In the genomic region with DNA sequence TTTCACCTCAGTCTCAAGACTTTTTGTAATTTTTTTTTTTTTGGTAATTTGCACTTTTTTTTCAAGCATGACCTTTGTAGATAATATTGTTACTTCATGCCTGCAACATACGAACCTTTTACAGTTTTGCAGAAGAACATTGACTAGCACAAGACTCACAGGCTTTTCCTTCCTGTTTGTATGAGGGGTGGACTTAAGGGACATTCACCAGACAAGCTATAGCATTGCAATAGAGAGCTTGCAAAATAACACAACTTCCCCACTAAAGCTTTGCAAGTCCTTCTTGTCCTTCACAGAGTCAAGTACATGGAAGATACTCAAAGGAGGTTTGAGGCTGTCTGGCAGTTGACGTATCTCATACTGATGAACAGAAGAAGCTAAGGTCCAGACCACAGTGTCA, we compare ENCODE assay signal across 16 mouse cellular contexts. TPM values are rescaled to one million over a fixed set of nuclear protein-coding genes. Genes with fewer than 3 reads are reported as not detected.
DNase-seq lines count a peak whose midpoint lies in the region; ATAC-seq and TF ChIP-seq lines count a peak whose summit lies in the region.
"Had no signal": no experiment of that assay in that cellular context is flagged by ENCODE, and none has a peak within 500 bp of the region (broad histone marks: within the 10 kb centered on the region; RNA-seq: fewer than 3 reads in every experiment).

No protein-coding gene starts in this region.

- intact Hi-C loops in heart, adult 2 months (cut with DNase I) = loop anchor here (5.0 kb wide), 1 partner anchor 690 kb away; no protein-coding TSS in a partner anchor

- H3K4me3 ChIP-seq in heart, adult 2 months = no peak overlapping the region
- no peak overlapping the region for H3K4me3 ChIP-seq in lung, postnatal 0 days (ENCODE audit: low read depth, low read length)
- H3K4me3 ChIP-seq: embryonic facial prominence, embryonic 10.5 days; heart, embryonic 13.5 days; hindbrain, embryonic 15.5 days had no signal

- no peak overlapping the region for H3K4me2 ChIP-seq in lung, postnatal 0 days (replicated peaks; ENCODE audit: low read depth, low read length)
- H3K4me2 ChIP-seq: heart, embryonic 13.5 days; hindbrain, embryonic 15.5 days had no signal

- no peaks in the 10 kb centered on the region for H3K79me2 ChIP-seq in heart, adult 2 months (replicated peaks; ENCODE audit: control insufficient read depth, insufficient read depth, low read length)

- no peaks in the 10 kb centered on the region; the same call in 1 of the 2 replicates for H3K4me1 ChIP-seq in heart, adult 2 months (ENCODE audit: control insufficient read depth, insufficient read depth, low read length)
- no peaks in the 10 kb centered on the region for H3K4me1 ChIP-seq in lung, postnatal 0 days (ENCODE audit: insufficient read depth, low read depth, low read length)
- H3K4me1 ChIP-seq: embryonic facial prominence, embryonic 10.5 days; heart, embryonic 13.5 days; hindbrain, embryonic 15.5 days had no signal

- peak; percentile 37 for DNase-seq in heart, adult 11 months
- no peak for DNase-seq in heart, adult 2 months
- DNase-seq in lung, postnatal 0 days (ENCODE audit: low spot score) = peak; percentile 37
- no peak for DNase-seq in lung, postnatal 14 days
- no peak for DNase-seq in thymus, postnatal 10 days (ENCODE audit: low spot score in 2 of 2)
- no peak for DNase-seq in gastrocnemius, postnatal 10 days
- DNase-seq: adrenal gland, postnatal 10 days; cerebellum, adult 18-20 months; cerebellum, adult 9-11 months; heart, postnatal 36 days had no signal

- TF ChIP-seq CTCF in heart, adult 2 months (IDR thresholded peaks at IDR 0.05) = no peak
- TF ChIP-seq CTCF in lung, postnatal 0 days (IDR thresholded peaks at IDR 0.05) = no peak

- 64% methylated on average over 2 of the region's 2 CpGs for WGBS in heart, adult 2 months
- WGBS in lung, postnatal 0 days = 77% methylated on average over 2 of the region's 2 CpGs

- TF ChIP-seq EP300 in heart, adult 2 months (IDR thresholded peaks at IDR 0.05; ENCODE audit: insufficient read depth, low read depth, low read length) = no peak
- no peak for TF ChIP-seq EP300 in lung, postnatal 0 days (IDR thresholded peaks at IDR 0.05)

- H3K9ac ChIP-seq in heart, adult 2 months (ENCODE audit: low read depth, low read length) = no peak overlapping the region
- H3K9ac ChIP-seq in lung, postnatal 0 days (replicated peaks; ENCODE audit: low read depth) = no peak overlapping the region
- H3K9ac ChIP-seq: heart, embryonic 13.5 days; hindbrain, embryonic 15.5 days had no signal

- TF ChIP-seq POLR2A in heart, adult 2 months (IDR thresholded peaks at IDR 0.05; ENCODE audit: insufficient read depth, low read depth, low read length) = no peak

- no peaks in the 10 kb centered on the region for H3K9me3 ChIP-seq in lung, postnatal 0 days (ENCODE audit: low read length)
- H3K9me3 ChIP-seq: embryonic facial prominence, embryonic 10.5 days; heart, embryonic 13.5 days; hindbrain, embryonic 15.5 days had no signal

- no peaks in the 10 kb centered on the region for H3K27me3 ChIP-seq in heart, adult 2 months (ENCODE audit: control insufficient read depth, insufficient read depth, low read length)
- no peaks in the 10 kb centered on the region for H3K27me3 ChIP-seq in lung, postnatal 0 days (replicated peaks; ENCODE audit: insufficient read depth, low read length)
- H3K27me3 ChIP-seq: heart, embryonic 13.5 days; hindbrain, embryonic 15.5 days had no signal

- no peak for ATAC-seq in lung, postnatal 0 days
- ATAC-seq in granulocyte monocyte progenitor cell, adult 5-6 weeks (replicated peaks; ENCODE audit: poor library complexity, severe bottlenecking) = peak; percentile 37
- ATAC-seq in monocyte, adult 5-6 weeks (replicated peaks; ENCODE audit: insufficient number of reproducible peaks, low FRiP score, low TSS enrichment, poor library complexity, severe bottlenecking) = peak; percentile 83
- ATAC-seq: forebrain, embryonic 14.5 days had no signal

- no peak overlapping the region for H3K27ac ChIP-seq in heart, adult 2 months
- no peak overlapping the region for H3K27ac ChIP-seq in lung, postnatal 0 days (ENCODE audit: low read length)
- H3K27ac ChIP-seq: embryonic facial prominence, embryonic 10.5 days; heart, embryonic 13.5 days; hindbrain, embryonic 15.5 days had no signal

- no peaks in the 10 kb centered on the region for H3K36me3 ChIP-seq in heart, adult 2 months (ENCODE audit: control insufficient read depth, insufficient read depth, low read length)
- H3K36me3 ChIP-seq in lung, postnatal 0 days (ENCODE audit: insufficient read depth, low read length) = no peaks in the 10 kb centered on the region
- H3K36me3 ChIP-seq: embryonic facial prominence, embryonic 10.5 days; heart, embryonic 13.5 days; hindbrain, embryonic 15.5 days had no signal

RNA-seq across cellular contexts. Expression of a gene that starts 58.1 kb away (rescaled TPM):
- total RNA-seq in heart, adult 2 months (2021) = 1 to 10 TPM; 4.3 to 4.9 TPM
- polyA plus RNA-seq in heart, adult 2 months (2012; rRNA removed) = 2.5 and 3.3 TPM in 2 replicates
- polyA plus RNA-seq in lung, postnatal 0 days (2015; fragmentation: Nextera tagmentation; extraction: Ambion mirVana) = 2.2 and 2.5 TPM in 2 replicates
- 1.8 and 4.5 TPM in 2 replicates for total RNA-seq in granulocyte monocyte progenitor cell, adult 5-6 weeks (2014; fragmentation: Nextera tagmentation)
- 0.26 and 0.78 TPM in 2 replicates for total RNA-seq in granulocyte monocyte progenitor cell, adult 5-6 weeks (2017)
- total RNA-seq in monocyte, adult 5-6 weeks (2017) = 24.0 to 36.7 TPM (median 29.4 TPM) in 3 replicates
- 1 to 10 TPM; 2.4 to 5.0 TPM for total RNA-seq in gastrocnemius, postnatal 10 days (2021)

Comparison
In these comparisons a context has a peak if more than half of its experiments do, and no peak if none do; other contexts are left out.
1. DNase-seq: peak in heart, adult 11 months (single experiment) and lung, postnatal 0 days (single experiment); none in heart, adult 2 months (0 of 2), lung, postnatal 14 days (single experiment), thymus, postnatal 10 days (0 of 2) and gastrocnemius, postnatal 10 days (single experiment).